In genomic region chr1:125370779-125371178, GRCm38 (mm10) we compare ENCODE assay signal across 9 mouse cellular contexts.
DNase-seq lines count a peak whose midpoint lies in the region; ATAC-seq and TF ChIP-seq lines count a peak whose summit lies in the region.
"Had no signal": no experiment of that assay in that cellular context is flagged by ENCODE, and none has a peak within 500 bp of the region (broad histone marks: within the 10 kb centered on the region; RNA-seq: fewer than 3 reads in every experiment).

No protein-coding gene starts in this region.

- no peak overlapping the region for H3K4me2 ChIP-seq in intestine, embryonic 15.5 days (replicated peaks)
- H3K4me2 ChIP-seq in midbrain, embryonic 16.5 days (ENCODE audit: low read length) = no peak overlapping the region

- intact Hi-C loops in left cerebral cortex, postnatal 4 days (cut with DNase I) = loop anchor here (10.0 kb wide), 1 partner anchor 1326 kb away; the partner anchor contains the start of gene Dpp10

- POLR2A ChIA-PET in Patski (lab: Charles Lee) = no interaction called here

- no peak overlapping the region for H3K4me3 ChIP-seq in intestine, embryonic 15.5 days (replicated peaks)
- no peak overlapping the region for H3K4me3 ChIP-seq in midbrain, embryonic 16.5 days (ENCODE audit: low read depth, low read length)
- H3K4me3 ChIP-seq: erythroblast, embryonic 14.5 days had no signal

- CTCF ChIA-PET in Patski (lab: Charles Lee) = interaction anchor here (0.8 to 2.5 kb wide), 6 partner anchors 14 to 653 kb away, joined by 3 to 6 read pairs (median 4); no protein-coding TSS in a partner anchor

- TF ChIP-seq CTCF in Patski (IDR thresholded peaks at IDR 0.05) = peak; percentile 92

- H3K27me3 ChIP-seq in Patski = no peaks in the 10 kb centered on the region
- no peaks in the 10 kb centered on the region for H3K27me3 ChIP-seq in intestine, embryonic 15.5 days (replicated peaks)
- no peaks in the 10 kb centered on the region for H3K27me3 ChIP-seq in midbrain, embryonic 16.5 days (ENCODE audit: control insufficient read depth, insufficient read depth, low read depth, low read length)

- in situ Hi-C loops in Patski (cut with MboI; ENCODE audit: low pct_unique_long_range_greater_than_20kb) = loop anchor here (5.0 kb wide), 1 partner anchor 653 kb away; no protein-coding TSS in a partner anchor

- peak; percentile 90 for DNase-seq in 3T3-L1 (ENCODE audit: low read depth, low spot score)
- DNase-seq in Patski (ENCODE audit: low read depth, low spot score) = peak; percentile 20
- DNase-seq in cerebellum, adult 9-10 months = peak; percentile 75
- DNase-seq in left cerebral cortex, postnatal 4 days = peak; percentile 51
- peak; percentile 25 for DNase-seq in spleen, adult 12 weeks (ENCODE audit: low spot score)

- 30% methylated on average over 6 of the region's 6 CpGs for WGBS in intestine, embryonic 15.5 days
- WGBS in midbrain, embryonic 16.5 days = 31% methylated on average over 6 of the region's 6 CpGs

- no peaks in the 10 kb centered on the region for H3K36me3 ChIP-seq in intestine, embryonic 15.5 days
- H3K36me3 ChIP-seq in midbrain, embryonic 16.5 days (ENCODE audit: control insufficient read depth, insufficient read depth, low read length) = no peaks in the 10 kb centered on the region

- no peaks in the 10 kb centered on the region for H3K9me3 ChIP-seq in intestine, embryonic 15.5 days
- no peaks in the 10 kb centered on the region for H3K9me3 ChIP-seq in midbrain, embryonic 16.5 days (replicated peaks; ENCODE audit: control insufficient read depth, low read length, poor library complexity, severe bottlenecking)

- no peak overlapping the region for H3K27ac ChIP-seq in intestine, embryonic 15.5 days
- H3K27ac ChIP-seq in midbrain, embryonic 16.5 days (ENCODE audit: low read length) = no peak overlapping the region

- H3K4me1 ChIP-seq in intestine, embryonic 15.5 days (replicated peaks) = no peaks in the 10 kb centered on the region
- H3K4me1 ChIP-seq in midbrain, embryonic 16.5 days (ENCODE audit: control insufficient read depth, insufficient read depth, low read length) = 0 out of 2 replicates have a peak, but pooled peaks cover 4% of the 10 kb centered on the region

- ATAC-seq in Patski = peak; percentile 93
- peak; percentile 94 for ATAC-seq in frontal cortex, adult (ENCODE audit: low TSS enrichment)
- peak; percentile 74 for ATAC-seq in intestine, embryonic 15.5 days
- peak; percentile 44; the same call in 1 of the 2 replicates for ATAC-seq in midbrain, embryonic 16.5 days

- H3K9ac ChIP-seq in intestine, embryonic 15.5 days = no peak overlapping the region
- H3K9ac ChIP-seq in midbrain, embryonic 16.5 days (ENCODE audit: low read depth, low read length) = no peak overlapping the region

Comparison
In these comparisons a context has a peak if more than half of its experiments do, and no peak if none do; other contexts are left out.
1. DNase-seq: peak in every context shown above with its lines; median percentile 90 in 3T3-L1; 75 in cerebellum, adult 9-10 months; 51 in left cerebral cortex, postnatal 4 days; 25 in spleen, adult 12 weeks; 20 in Patski.
2. ATAC-seq: peak in every context shown above with its lines; median percentile 94 in frontal cortex, adult; 93 in Patski; 74 in intestine, embryonic 15.5 days; 44 in midbrain, embryonic 16.5 days.